Mouse (Mus musculus): ENCODE data around the gene Hoxd4.

The Hoxd4 gene

DNA sequence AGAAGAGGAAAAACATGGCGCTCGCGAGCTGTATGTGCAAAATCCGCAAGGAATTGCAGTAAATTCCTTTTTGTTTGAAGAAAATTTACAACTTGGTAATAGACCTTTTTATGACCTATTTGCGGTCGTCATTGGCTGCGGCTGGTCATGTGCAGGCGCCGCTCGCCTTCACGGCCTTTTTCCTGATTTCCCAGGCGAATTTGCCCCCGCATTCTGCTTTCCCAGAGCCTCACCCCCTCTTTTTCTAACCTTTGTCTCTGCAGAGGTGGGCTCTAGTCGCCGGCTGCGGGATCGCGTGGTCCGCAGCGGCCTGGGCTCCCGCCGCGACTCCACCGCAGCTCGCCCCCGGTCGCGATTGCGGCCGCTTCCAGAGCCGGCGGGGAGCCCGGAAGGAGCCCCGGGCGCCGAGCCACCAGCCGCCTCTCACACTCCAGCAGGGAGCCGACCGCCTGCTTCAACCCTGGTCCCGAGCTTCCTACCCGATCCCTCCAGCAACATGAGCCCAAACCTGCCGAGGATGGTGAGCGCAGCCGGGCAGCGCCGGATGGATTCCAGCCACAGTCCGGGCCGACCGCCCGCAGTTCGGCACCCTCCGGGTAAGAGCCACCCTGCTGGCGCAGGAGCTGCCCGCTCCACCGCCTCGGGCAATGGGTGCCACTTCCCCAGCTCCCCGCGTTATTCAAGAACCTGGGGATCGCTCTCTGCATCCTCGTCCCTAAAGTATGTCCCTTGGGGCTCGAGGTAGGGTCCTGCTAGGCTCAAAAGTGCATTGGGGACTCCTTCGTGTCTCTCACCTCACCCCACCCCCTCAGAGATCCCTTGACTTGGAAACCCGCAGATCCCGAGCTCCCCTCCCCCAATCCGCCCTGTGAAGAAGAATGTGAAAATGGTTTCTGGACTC, at the start of gene Hoxd4, which contains the start of gene Hoxd3:
Gene Hoxd4 (plus strand): TSS at position 209 of the 901 bp plus-strand sequence.
Gene Hoxd3 (plus strand): TSS at position 207 of the 901 bp plus-strand sequence.
- no peak for DNase-seq

GRCm38 (mm10) chr2:74663291-74663925, 48.3 kb upstream of the Hoxd4 start:
- DNase-seq = peak; percentile 63

DNA sequence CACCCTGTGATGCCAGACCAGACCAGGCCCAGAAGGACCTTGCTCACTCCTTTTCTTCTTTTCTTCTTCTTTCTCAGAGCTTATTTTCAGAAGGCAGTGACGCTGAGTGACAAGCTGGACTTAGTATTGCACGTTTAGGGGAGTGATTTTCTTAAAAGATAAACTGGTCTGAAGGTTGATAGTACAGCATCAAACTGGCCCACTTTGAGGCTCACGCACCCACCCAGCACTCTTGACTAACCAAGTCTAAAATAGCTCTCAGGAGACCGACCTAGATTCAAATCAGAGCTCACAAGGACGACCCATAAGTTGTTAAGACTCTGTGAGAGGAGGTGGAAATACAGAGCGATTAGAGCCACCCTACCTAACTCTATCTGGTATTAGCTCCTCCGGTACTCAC, 45.3 kb upstream of the Hoxd4 start:
- DNase-seq = no peak

- DNase-seq = no peak
Observed at GRCm38 (mm10) chr2:74667191-74667841, 44.4 kb upstream of the Hoxd4 start.

- DNase-seq = no peak
Observed at GRCm38 (mm10) chr2:74667842-74668357, 43.8 kb upstream of the Hoxd4 start, which contains the start of gene Hoxd13. Gene Hoxd13, plus strand, starts transcription at chr2:74668310.

DNA sequence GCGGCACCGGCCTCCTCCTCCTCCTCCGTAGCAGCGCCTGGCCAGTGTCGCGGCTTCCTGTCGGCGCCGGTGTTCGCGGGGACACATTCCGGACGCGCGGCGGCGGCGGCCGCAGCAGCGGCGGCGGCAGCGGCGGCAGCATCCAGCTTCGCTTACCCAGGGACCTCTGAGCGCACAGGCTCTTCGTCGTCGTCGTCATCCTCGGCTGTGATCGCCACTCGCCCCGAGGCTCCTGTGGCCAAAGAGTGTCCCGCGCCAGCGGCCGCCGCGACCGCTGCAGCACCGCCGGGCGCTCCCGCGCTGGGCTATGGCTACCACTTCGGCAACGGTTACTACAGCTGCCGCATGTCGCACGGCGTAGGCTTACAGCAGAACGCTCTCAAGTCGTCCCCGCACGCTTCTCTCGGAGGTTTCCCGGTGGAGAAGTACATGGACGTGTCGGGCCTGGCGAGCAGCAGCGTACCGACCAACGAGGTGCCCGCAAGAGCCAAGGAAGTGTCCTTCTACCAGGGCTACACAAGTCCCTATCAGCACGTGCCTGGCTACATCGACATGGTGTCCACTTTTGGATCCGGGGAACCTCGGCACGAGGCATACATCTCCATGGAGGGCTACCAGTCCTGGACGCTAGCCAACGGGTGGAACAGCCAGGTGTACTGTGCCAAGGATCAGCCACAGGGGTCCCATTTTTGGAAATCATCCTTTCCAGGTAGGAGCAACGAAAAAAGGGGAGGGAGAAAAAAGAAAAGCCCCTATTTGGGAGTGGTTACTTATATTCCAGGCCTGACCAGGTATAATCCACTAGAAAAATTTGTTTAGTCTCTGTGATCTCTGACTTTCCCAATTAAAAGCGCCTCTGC, 43.1 kb upstream of the Hoxd4 start:
- no peak for DNase-seq

DNA sequence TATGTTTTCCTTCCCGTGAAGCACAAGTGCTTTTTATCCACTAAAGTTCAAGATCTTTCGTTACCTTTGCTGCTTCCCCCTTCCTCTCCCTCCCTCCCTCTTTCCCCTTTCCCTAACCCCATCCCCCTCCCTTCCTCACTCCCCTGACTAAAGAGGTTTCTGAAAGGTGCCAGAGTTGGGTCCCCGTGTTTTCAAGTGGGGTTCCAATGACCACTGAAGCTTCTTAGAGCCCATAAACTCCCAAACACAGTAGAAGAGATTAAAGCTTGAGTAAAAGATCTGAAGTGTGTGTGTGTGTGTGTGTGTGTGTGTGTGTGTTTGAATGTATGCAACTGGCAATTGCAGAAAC, 42.5 kb upstream of the Hoxd4 start:
- no peak for DNase-seq

DNA sequence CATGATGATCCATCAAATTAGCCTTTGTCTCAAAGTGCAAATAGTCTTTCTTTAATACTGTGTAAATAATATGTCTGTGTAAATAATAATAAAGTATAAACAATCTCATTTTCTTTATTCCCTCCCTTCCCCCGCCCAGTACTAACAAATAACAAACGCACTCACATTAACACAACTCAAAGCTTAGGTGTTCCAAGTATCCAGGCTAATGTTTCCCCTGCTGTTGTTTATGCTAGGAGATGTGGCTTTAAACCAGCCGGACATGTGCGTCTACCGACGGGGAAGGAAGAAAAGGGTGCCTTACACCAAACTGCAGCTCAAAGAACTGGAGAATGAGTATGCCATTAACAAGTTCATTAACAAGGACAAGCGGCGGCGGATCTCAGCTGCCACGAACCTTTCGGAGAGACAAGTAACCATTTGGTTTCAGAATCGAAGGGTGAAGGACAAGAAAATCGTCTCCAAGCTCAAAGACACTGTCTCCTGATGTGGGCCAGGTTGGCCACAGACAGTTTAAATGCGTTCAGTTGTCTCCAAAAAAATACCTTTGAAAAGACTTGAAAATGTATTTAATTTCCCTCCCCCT, 42.0 kb upstream of the Hoxd4 start:
- no peak for DNase-seq

- no peak for DNase-seq
Observed at GRCm38 (mm10) chr2:74670632-74671188, 41.0 kb upstream of the Hoxd4 start.

DNA sequence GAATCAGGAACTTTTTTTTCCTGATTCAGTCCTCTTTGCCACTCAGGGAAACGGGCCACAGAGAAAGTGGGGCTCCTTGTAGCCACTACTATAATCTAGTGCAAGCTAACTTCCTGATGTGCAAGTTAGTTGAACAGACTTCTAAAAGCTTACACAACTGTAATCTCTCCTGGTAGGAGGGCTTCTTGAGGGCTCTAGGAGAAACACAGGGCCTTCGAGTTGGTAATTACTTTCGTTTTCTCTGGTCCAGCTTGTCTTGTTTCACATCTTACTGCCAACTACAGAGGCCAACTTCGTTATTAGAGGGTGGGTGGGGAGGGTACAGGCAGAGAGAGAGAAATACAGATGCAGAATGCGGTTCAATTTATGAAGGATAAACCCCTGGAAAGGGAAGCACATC, 39.9 kb upstream of the Hoxd4 start:
- DNase-seq = no peak

- no peak for DNase-seq
Observed at GRCm38 (mm10) chr2:74672481-74673362, 39.0 kb upstream of the Hoxd4 start.

DNA sequence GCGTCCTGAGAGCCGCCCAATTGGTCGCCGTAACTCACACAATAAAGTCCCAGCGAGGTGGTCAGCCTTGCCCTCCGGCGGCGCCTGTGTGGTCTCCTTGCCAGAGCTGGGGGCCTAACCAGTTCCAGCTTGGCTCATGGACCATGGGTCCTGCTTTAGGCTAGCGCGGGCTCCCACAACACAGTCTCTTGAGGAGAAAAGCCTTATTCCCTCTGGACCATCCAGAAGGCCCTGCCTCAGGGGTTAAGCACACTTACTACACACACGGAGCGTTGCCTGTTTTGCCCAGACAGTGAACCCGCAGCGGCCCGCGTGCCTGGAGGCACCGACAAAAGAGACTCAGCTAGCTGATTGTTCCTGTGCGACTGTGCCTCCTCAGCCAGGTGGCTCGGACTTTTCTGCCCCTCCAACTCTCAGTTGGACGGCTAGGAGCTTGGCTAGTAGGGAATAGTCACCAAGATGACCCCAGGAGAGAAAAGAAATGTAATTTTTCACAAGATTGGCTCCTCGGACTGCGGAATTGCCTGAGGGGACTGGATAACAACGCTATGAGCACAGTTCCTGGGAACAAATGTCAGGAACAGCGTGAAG, 37.8 kb upstream of the Hoxd4 start:
- DNase-seq = no peak

GRCm38 (mm10) chr2:74674881-74675665, 36.7 kb upstream of the Hoxd4 start, which contains the start of gene Hoxd12:
Gene Hoxd12, plus strand, starts transcription at chr2:74675013.
- DNase-seq = no peak

- DNase-seq = no peak
Observed at GRCm38 (mm10) chr2:74675666-74676282, 36.0 kb upstream of the Hoxd4 start.

DNA sequence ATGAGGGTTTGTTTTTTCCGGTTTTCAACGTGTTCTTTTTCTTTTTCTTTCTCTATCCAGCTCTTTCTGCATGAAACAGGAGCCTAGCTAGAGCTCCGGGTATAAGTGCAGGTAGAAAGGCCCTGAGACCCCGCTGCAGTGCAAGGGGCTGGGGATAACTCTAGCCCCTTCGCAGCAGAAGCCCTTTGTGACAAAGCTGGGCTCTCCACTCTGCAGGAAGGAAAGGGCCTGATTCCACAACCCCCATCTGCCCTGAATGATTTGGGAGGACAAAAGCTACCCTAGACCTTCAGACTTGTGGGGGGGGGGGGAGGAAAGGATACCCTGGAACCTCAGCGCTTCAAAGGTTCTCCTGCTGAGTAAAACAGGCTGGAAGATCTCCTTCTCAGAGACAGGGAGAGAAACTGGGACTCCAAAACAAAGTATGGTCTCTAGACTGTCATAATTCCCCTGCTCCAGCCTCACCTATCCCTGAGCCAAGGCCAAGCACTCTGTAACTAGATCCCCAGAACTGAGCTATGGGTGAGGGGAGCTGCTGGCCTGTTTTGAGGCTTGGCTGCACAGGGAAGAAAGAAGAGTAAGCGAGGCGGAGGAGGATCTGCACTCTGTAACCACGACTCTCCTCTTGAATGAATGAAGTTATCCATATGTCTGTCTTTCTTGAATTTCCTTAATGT, 35.2 kb upstream of the Hoxd4 start:
- no peak for DNase-seq

GRCm38 (mm10) chr2:74677106-74677505, 34.6 kb upstream of the Hoxd4 start:
- no peak for DNase-seq

DNA sequence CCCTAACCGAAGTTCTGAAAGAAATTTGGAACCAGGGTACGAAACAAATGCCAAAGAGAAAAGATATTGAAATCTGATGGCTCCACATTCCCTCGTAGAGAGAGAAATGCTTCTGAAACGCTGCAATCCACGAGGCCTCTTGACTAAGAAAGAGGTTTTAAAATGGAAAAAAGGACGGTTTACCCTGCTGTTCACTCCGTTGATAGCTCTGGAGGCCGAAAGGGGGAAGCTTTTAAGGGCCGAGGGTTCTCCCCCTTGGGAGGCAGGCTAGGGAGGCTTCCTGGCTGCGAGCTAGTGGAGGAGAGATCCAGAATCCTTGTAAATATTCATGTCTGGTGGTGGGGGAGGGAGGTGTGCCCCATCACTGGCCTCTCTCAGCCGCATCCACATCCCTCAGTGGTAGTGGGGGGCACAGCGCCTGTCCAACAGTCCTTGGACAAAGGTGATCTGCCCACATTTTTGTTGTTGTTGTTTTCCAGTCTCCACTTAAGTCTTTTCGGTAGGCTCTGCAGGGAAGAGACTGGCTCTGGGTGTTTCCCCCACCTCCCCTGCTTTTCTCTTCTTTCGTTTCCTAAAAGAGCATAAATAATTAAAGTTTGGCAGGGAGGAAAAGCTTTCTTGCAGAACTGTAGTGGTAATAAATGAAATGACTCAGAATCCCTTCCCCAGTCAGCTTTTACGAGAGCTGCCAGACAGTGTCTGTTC, 32.7 kb upstream of the Hoxd4 start, which contains the start of gene Hoxd11:
Gene Hoxd11 (plus strand): TSS at position 667 of the 705 bp plus-strand sequence.
- no peak for DNase-seq
